Mouse (Mus musculus): ENCODE data around the gene Bzw2.

- TF ChIP-seq POLR2A (IDR thresholded peaks at IDR 0.05; ENCODE audit: borderline replicate concordance, extremely low read depth, insufficient read depth, insufficient read length, poor library complexity, severe bottlenecking) (no peak), CTCF (IDR thresholded peaks at IDR 0.05; ENCODE audit: borderline replicate concordance, extremely low read depth, insufficient read depth, insufficient read length) (no peak)
Observed at GRCm38 (mm10) chr12:36189610-36190009, 31.7 kb upstream of the Bzw2 start.
